ENCODE assay signal across 23 mouse cellular contexts in genomic region chr11:11777246-11777645, GRCm38 (mm10). TPM values are rescaled to one million over a fixed set of nuclear protein-coding genes. Genes with fewer than 3 reads are reported as not detected.
DNase-seq lines count a peak whose midpoint lies in the region; ATAC-seq and TF ChIP-seq lines count a peak whose summit lies in the region.
"Had no signal": no experiment of that assay in that cellular context is flagged by ENCODE, and none has a peak within 500 bp of the region (broad histone marks: within the 10 kb centered on the region; RNA-seq: fewer than 3 reads in every experiment).

No protein-coding gene starts in this region.

- no peaks in the 10 kb centered on the region for H3K4me1 ChIP-seq in midbrain, embryonic 11.5 days (ENCODE audit: control insufficient read depth, insufficient read depth, low read length)
- no peaks in the 10 kb centered on the region for H3K4me1 ChIP-seq in midbrain, postnatal 0 days (ENCODE audit: insufficient read depth, low read length)
- H3K4me1 ChIP-seq in small intestine, adult 2 months (ENCODE audit: control insufficient read depth, insufficient read depth, insufficient read length, low read length): no peaks in the 10 kb centered on the region
- H3K4me1 ChIP-seq in hindbrain, embryonic 11.5 days (replicated peaks; ENCODE audit: control insufficient read depth, insufficient read depth, low read length): no peaks in the 10 kb centered on the region
- H3K4me1 ChIP-seq: embryonic facial prominence, embryonic 10.5 days; forebrain, embryonic 13.5 days; heart, embryonic 13.5 days; hindbrain, embryonic 13.5 days; intestine, embryonic 15.5 days had no signal

- peak; percentile 33 for DNase-seq in midbrain, embryonic 11.5 days (ENCODE audit: low spot score, missing footprints)
- no peak for DNase-seq in midbrain, postnatal 0 days (ENCODE audit: low spot score)
- DNase-seq in hindbrain, embryonic 11.5 days (ENCODE audit: low spot score): no peak
- no peak for DNase-seq in embryo, embryonic 11 days
- DNase-seq: adrenal gland, adult 8-10 months; adrenal gland, postnatal 36 days; cerebellum, adult 11 months; cerebellum, adult 9-10 months; cerebellum, postnatal 25 days; forebrain, postnatal 0 days; gastrocnemius, postnatal 25 days; heart, adult 2 months; heart, postnatal 4 days had no signal

- whole genome bisulfite sequencing in midbrain, embryonic 11.5 days: 86% methylated on average over 3 of the region's 3 CpGs
- 82% methylated on average over 3 of the region's 3 CpGs for WGBS in midbrain, postnatal 0 days
- 54% methylated on average over 3 of the region's 3 CpGs for WGBS in small intestine, adult 2 months
- WGBS in hindbrain, embryonic 11.5 days: 79% methylated on average over 3 of the region's 3 CpGs

- H3K27me3 ChIP-seq in midbrain, embryonic 11.5 days (ENCODE audit: control insufficient read depth, insufficient read depth, low read length): no peaks in the 10 kb centered on the region
- H3K27me3 ChIP-seq in midbrain, postnatal 0 days (ENCODE audit: insufficient read depth, low read length): no peaks in the 10 kb centered on the region
- H3K27me3 ChIP-seq in small intestine, adult 2 months (ENCODE audit: control insufficient read depth, insufficient read depth, low read length): no peaks in the 10 kb centered on the region
- H3K27me3 ChIP-seq in hindbrain, embryonic 11.5 days (ENCODE audit: control insufficient read depth, insufficient read depth, low read length): no peaks in the 10 kb centered on the region
- H3K27me3 ChIP-seq: forebrain, embryonic 13.5 days; heart, embryonic 13.5 days; hindbrain, embryonic 13.5 days; intestine, embryonic 15.5 days had no signal

- TF ChIP-seq CTCF in midbrain, postnatal 0 days (IDR thresholded peaks at IDR 0.05): no peak
- TF ChIP-seq CTCF in small intestine, adult 2 months (IDR thresholded peaks at IDR 0.05; ENCODE audit: extremely low read depth, insufficient read length, insufficient replicate concordance, low read depth, low read length): no peak

- H3K36me3 ChIP-seq in midbrain, embryonic 11.5 days (ENCODE audit: control insufficient read depth, insufficient read depth, low read length): no peaks in the 10 kb centered on the region
- H3K36me3 ChIP-seq in midbrain, postnatal 0 days (ENCODE audit: insufficient read depth, low read length): no peaks in the 10 kb centered on the region
- H3K36me3 ChIP-seq in small intestine, adult 2 months (ENCODE audit: control insufficient read depth, insufficient read depth, low read length): no peaks in the 10 kb centered on the region
- H3K36me3 ChIP-seq in hindbrain, embryonic 11.5 days (ENCODE audit: control insufficient read depth, insufficient read depth, low read length): no peaks in the 10 kb centered on the region
- H3K36me3 ChIP-seq: embryonic facial prominence, embryonic 10.5 days; heart, embryonic 13.5 days; hindbrain, embryonic 13.5 days; intestine, embryonic 15.5 days had no signal

- TF ChIP-seq POLR2A in small intestine, adult 2 months (IDR thresholded peaks at IDR 0.05; ENCODE audit: low read depth, low read length): no peak

- no peaks in the 10 kb centered on the region for H3K9me3 ChIP-seq in midbrain, embryonic 11.5 days (ENCODE audit: control insufficient read depth, low read length)
- no peaks in the 10 kb centered on the region for H3K9me3 ChIP-seq in midbrain, postnatal 0 days (ENCODE audit: low read length)
- H3K9me3 ChIP-seq in hindbrain, embryonic 11.5 days (ENCODE audit: control insufficient read depth, low read length): no peaks in the 10 kb centered on the region
- H3K9me3 ChIP-seq: embryonic facial prominence, embryonic 10.5 days; forebrain, embryonic 13.5 days; G1E; heart, embryonic 13.5 days; hindbrain, embryonic 13.5 days; intestine, embryonic 15.5 days had no signal

- no peak overlapping the region for H3K9ac ChIP-seq in midbrain, embryonic 11.5 days (ENCODE audit: low read length)
- no peak overlapping the region for H3K9ac ChIP-seq in midbrain, postnatal 0 days (replicated peaks; ENCODE audit: low read length, poor library complexity, severe bottlenecking)
- no peak overlapping the region for H3K9ac ChIP-seq in hindbrain, embryonic 11.5 days (ENCODE audit: low read depth, low read length)
- H3K9ac ChIP-seq: forebrain, embryonic 13.5 days; forebrain, postnatal 0 days; heart, embryonic 13.5 days; hindbrain, embryonic 13.5 days; intestine, embryonic 15.5 days had no signal

- H3K4me3 ChIP-seq in midbrain, embryonic 11.5 days (ENCODE audit: low read depth, low read length): no peak overlapping the region
- no peak overlapping the region for H3K4me3 ChIP-seq in midbrain, postnatal 0 days (ENCODE audit: low read depth, low read length)
- no peak overlapping the region for H3K4me3 ChIP-seq in small intestine, adult 2 months (ENCODE audit: low read depth, low read length)
- no peak overlapping the region for H3K4me3 ChIP-seq in hindbrain, embryonic 11.5 days (ENCODE audit: low read depth, low read length)
- H3K4me3 ChIP-seq: embryonic facial prominence, embryonic 10.5 days; forebrain, embryonic 13.5 days; heart, adult 2 months; heart, embryonic 13.5 days; hindbrain, embryonic 13.5 days; intestine, embryonic 15.5 days had no signal

- no peak overlapping the region for H3K27ac ChIP-seq in midbrain, embryonic 11.5 days (ENCODE audit: low read depth, low read length)
- H3K27ac ChIP-seq in midbrain, postnatal 0 days (ENCODE audit: low read depth, low read length): no peak overlapping the region
- peak overlapping the region; percentile 5; the same call in 1 of the 2 replicates for H3K27ac ChIP-seq in small intestine, adult 2 months (ENCODE audit: insufficient read depth, low read depth, low read length)
- no peak overlapping the region for H3K27ac ChIP-seq in hindbrain, embryonic 11.5 days (ENCODE audit: low read depth, low read length)
- H3K27ac ChIP-seq: embryonic facial prominence, embryonic 10.5 days; forebrain, embryonic 13.5 days; heart, adult 2 months; heart, embryonic 13.5 days; hindbrain, embryonic 13.5 days; hindbrain, postnatal 0 days; intestine, embryonic 15.5 days had no signal

- ATAC-seq in midbrain, embryonic 11.5 days (ENCODE audit: low FRiP score): no peak
- no peak for ATAC-seq in midbrain, postnatal 0 days (ENCODE audit: low FRiP score)
- peak; percentile 31 for ATAC-seq in common myeloid progenitor, adult 5-6 weeks (replicated peaks; ENCODE audit: low read depth, poor library complexity, severe bottlenecking)
- ATAC-seq in megakaryocyte, adult 5-6 weeks (ENCODE audit: poor library complexity, severe bottlenecking): peak; percentile 44
- ATAC-seq in hindbrain, embryonic 11.5 days (ENCODE audit: low FRiP score): no peak
- ATAC-seq: forebrain, embryonic 13.5 days; forebrain, postnatal 0 days; hindbrain, postnatal 0 days; intestine, embryonic 15.5 days had no signal

- no peak overlapping the region for H3K4me2 ChIP-seq in midbrain, embryonic 11.5 days
- no peak overlapping the region for H3K4me2 ChIP-seq in midbrain, postnatal 0 days (ENCODE audit: low read depth, low read length, poor library complexity, severe bottlenecking)
- no peak overlapping the region for H3K4me2 ChIP-seq in hindbrain, embryonic 11.5 days (replicated peaks; ENCODE audit: low read depth, low read length)
- H3K4me2 ChIP-seq: forebrain, embryonic 13.5 days; heart, embryonic 13.5 days; hindbrain, embryonic 13.5 days; intestine, embryonic 15.5 days had no signal

RNA-seq across cellular contexts. Expression of gene Fignl1, which starts 31.5 kb away (rescaled TPM):
- 99.1 and 109 TPM in 2 replicates for polyA plus RNA-seq in midbrain, embryonic 11.5 days (2014; fragmentation: Nextera tagmentation; extraction: Ambion mirVana)
- total RNA-seq in midbrain, postnatal 0 days (2014; rRNA removed): 4.4 and 5.2 TPM in 2 replicates
- polyA plus RNA-seq in midbrain, postnatal 0 days (2015; fragmentation: Nextera tagmentation; extraction: Ambion mirVana): 2.2 and 3.7 TPM in 2 replicates
- total RNA-seq in common myeloid progenitor, adult 5-6 weeks (2017): 95.7 and 102 TPM in 2 replicates
- 45.4 and 46.4 TPM in 2 replicates for total RNA-seq in megakaryocyte, adult 5-6 weeks (2015)
- 64.2 and 65.6 TPM in 2 replicates for total RNA-seq in megakaryocyte, adult 5-6 weeks (2017)
- 0.17 and 0.85 TPM in 2 replicates for polyA plus RNA-seq in small intestine, adult 2 months (2012; rRNA removed)
- polyA plus RNA-seq in hindbrain, embryonic 11.5 days (2014; fragmentation: Nextera tagmentation; extraction: Ambion mirVana): 66.4 and 73.5 TPM in 2 replicates

Comparison
In these comparisons a context has a peak if more than half of its experiments do, and no peak if none do; other contexts are left out.
1. RNA of gene Fignl1, which starts 31.5 kb away (polyA plus RNA-seq): 99.1 to 109 TPM in midbrain, embryonic 11.5 days and 66.4 to 73.5 TPM in hindbrain, embryonic 11.5 days; 2.2 to 3.7 TPM in midbrain, postnatal 0 days and 0.17 to 0.85 TPM in small intestine, adult 2 months; every median in the first group is over 10 times any median in the second.
2. ATAC-seq: peak in common myeloid progenitor, adult 5-6 weeks (single experiment) and megakaryocyte, adult 5-6 weeks (single experiment); none in midbrain, embryonic 11.5 days (single experiment), midbrain, postnatal 0 days (single experiment) and hindbrain, embryonic 11.5 days (single experiment).